Mouse (Mus musculus): ENCODE data around the gene Hist1h1c.
"Not testable (repeated sequence)": the region's sequence is repeated elsewhere in the genome, so short reads cannot be mapped to it uniquely, and the experiment has no call there.

The Hist1h1c gene

GRCm38 (mm10) chr13:23746201-23747080, 7.8 kb downstream of the Hist1h1c start, which contains the start of gene Hist1h2bb:
Gene Hist1h2bb (plus strand): TSS chr13:23746734.
- DNase-seq (ENCODE audit: low read depth, low spot score) = peak; percentile 94
- not testable (repeated sequence) for H3K27me3 ChIP-seq (ENCODE audit: control insufficient read depth, insufficient read depth, low read length, poor library complexity, severe bottlenecking); H3K36me3 ChIP-seq (ENCODE audit: control insufficient read depth, insufficient read depth, low read length, poor library complexity, severe bottlenecking)

GRCm38 (mm10) chr13:23747081-23747891, 8.7 kb downstream of the Hist1h1c start:
- Histone ChIP-seq H3K27me3 (ENCODE audit: control insufficient read depth, insufficient read depth, low read length, poor library complexity, severe bottlenecking) (no peaks in the 10 kb centered on the region), H3K36me3 (ENCODE audit: control insufficient read depth, insufficient read depth, low read length, poor library complexity, severe bottlenecking) (0 out of 2 replicates have a peak, but pooled peaks cover 1% of the 10 kb centered on the region)
- DNase-seq (ENCODE audit: low read depth, low spot score) = peak; percentile 37

- Histone ChIP-seq H3K36me3 (ENCODE audit: control insufficient read depth, insufficient read depth, low read length, poor library complexity, severe bottlenecking) (no peaks in the 10 kb centered on the region), H3K27me3 (ENCODE audit: control insufficient read depth, insufficient read depth, low read length, poor library complexity, severe bottlenecking) (no peaks in the 10 kb centered on the region)
- no peak for DNase-seq (ENCODE audit: low read depth, low spot score)
Observed at GRCm38 (mm10) chr13:23747892-23748288, 9.3 kb downstream of the Hist1h1c start.

GRCm38 (mm10) chr13:23749563-23750121, 11.0 kb downstream of the Hist1h1c start:
- DNase-seq (ENCODE audit: low read depth, low spot score) = no peak
- H3K36me3 ChIP-seq (ENCODE audit: control insufficient read depth, insufficient read depth, low read length, poor library complexity, severe bottlenecking) = no peaks in the 10 kb centered on the region
- no peaks in the 10 kb centered on the region for H3K27me3 ChIP-seq (ENCODE audit: control insufficient read depth, insufficient read depth, low read length, poor library complexity, severe bottlenecking)

DNA sequence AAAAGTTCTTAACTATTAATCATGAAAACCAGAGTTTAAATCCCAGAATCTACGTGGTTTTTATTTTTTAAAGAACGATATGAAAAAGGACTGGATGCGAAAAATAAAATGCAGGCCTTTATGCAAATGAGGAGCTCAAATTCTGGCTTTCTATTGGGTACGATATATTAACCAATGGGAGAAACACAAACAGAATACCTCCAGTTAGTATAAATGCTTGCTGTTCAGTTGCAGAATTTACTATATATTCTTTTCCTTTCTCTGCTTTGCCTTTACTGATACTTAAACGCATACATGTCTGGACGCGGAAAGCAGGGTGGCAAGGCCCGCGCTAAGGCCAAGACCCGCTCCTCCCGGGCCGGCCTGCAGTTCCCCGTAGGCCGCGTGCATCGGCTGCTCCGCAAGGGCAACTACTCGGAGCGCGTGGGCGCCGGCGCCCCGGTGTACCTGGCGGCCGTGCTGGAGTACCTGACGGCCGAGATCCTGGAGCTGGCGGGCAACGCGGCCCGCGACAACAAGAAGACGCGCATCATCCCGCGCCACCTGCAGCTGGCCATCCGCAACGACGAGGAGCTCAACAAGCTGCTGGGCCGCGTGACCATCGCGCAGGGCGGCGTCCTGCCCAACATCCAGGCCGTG, 12.3 kb downstream of the Hist1h1c start, which contains the start of gene Hist1h2ab:
TSS of gene Hist1h2ab (plus strand) at position 288 of the 639 bp plus-strand sequence.
- not testable (repeated sequence) for H3K27me3 ChIP-seq (ENCODE audit: control insufficient read depth, insufficient read depth, low read length, poor library complexity, severe bottlenecking); H3K36me3 ChIP-seq (ENCODE audit: control insufficient read depth, insufficient read depth, low read length, poor library complexity, severe bottlenecking)
- peak; percentile 80 for DNase-seq (ENCODE audit: low read depth, low spot score)

DNA sequence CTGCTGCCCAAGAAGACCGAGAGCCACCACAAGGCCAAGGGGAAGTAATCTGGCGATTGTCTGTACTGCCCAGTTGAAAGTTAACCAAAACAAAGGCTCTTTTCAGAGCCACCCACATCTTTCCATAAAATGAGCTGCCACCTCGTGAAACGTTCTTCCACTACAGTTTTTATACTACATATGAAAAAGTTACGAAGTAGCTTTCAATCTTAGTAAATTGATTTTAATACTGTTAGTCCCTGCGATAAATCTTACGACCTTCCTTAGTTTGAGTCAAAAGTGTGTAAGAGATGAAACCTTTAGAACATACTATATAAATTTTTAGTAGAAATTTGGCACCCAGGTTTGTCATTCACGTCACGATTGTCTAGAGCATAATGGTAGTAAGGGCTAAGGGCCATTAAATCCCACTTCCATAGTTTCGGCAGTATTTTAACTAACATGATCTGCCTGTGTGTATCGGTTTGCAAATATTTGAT, 12.9 kb downstream of the Hist1h1c start:
- DNase-seq (ENCODE audit: low read depth, low spot score) = peak; percentile 47
- no peaks in the 10 kb centered on the region for H3K36me3 ChIP-seq (ENCODE audit: control insufficient read depth, insufficient read depth, low read length, poor library complexity, severe bottlenecking)

GRCm38 (mm10) chr13:23752067-23752741, 13.6 kb downstream of the Hist1h1c start, which contains the start of gene Hist1h3b:
Gene Hist1h3b (plus strand): TSS chr13:23752267.
- DNase-seq (ENCODE audit: low read depth, low spot score) = peak; percentile 90

More for the DNA sequence above, 12.9 kb downstream of the Hist1h1c start:
- H3K27me3 ChIP-seq (ENCODE audit: control insufficient read depth, insufficient read depth, low read length, poor library complexity, severe bottlenecking) = no peaks in the 10 kb centered on the region

GRCm38 (mm10) chr13:23752742-23753172, 14.1 kb downstream of the Hist1h1c start:
- DNase-seq (ENCODE audit: low read depth, low spot score) = no peak
- Histone ChIP-seq H3K27me3 (ENCODE audit: control insufficient read depth, insufficient read depth, low read length, poor library complexity, severe bottlenecking) (no peaks in the 10 kb centered on the region), H3K36me3 (ENCODE audit: control insufficient read depth, insufficient read depth, low read length, poor library complexity, severe bottlenecking) (no peaks in the 10 kb centered on the region)

More at GRCm38 (mm10) chr13:23752067-23752741, 13.6 kb downstream of the Hist1h1c start, which contains the start of gene Hist1h3b:
- not testable (repeated sequence) for H3K27me3 ChIP-seq (ENCODE audit: control insufficient read depth, insufficient read depth, low read length, poor library complexity, severe bottlenecking); H3K36me3 ChIP-seq (ENCODE audit: control insufficient read depth, insufficient read depth, low read length, poor library complexity, severe bottlenecking)

DNA sequence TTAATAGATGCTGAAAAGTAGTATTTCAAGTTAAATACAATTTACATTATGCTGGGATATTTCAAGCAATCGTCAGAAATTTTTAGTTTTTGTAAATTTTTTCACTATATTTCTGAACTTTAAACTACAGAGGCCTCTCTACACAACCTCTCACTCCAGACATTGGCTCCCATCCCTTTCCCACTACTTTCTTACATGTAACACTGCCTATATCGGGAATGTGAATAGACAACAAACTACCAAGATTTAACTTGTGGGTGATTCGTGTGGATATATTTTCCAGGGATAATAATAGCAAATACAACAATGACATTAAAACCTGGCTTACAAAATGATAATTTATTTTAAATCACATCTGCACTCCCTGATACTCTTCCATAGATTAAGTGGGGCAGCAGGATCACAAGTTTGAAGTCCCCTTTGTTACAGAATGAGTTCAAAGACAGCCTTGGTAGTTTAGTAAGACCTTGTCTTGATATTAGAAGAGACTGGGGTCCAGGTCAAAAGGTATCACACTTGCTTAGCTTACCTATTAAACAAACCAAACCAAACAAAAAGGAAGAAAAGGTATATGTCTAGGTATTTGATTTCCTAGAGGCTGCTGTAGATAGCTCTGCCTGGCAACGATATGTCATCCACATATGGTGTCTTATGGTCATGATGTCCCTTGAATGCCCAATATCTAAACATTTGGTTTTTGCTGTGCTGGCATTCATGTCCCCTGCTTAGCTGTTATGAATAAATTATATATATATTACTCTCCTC, 14.9 kb downstream of the Hist1h1c start:
- no peaks in the 10 kb centered on the region for H3K36me3 ChIP-seq (ENCODE audit: control insufficient read depth, insufficient read depth, low read length, poor library complexity, severe bottlenecking)
- no peak for DNase-seq (ENCODE audit: low read depth, low spot score)
- H3K27me3 ChIP-seq (ENCODE audit: control insufficient read depth, insufficient read depth, low read length, poor library complexity, severe bottlenecking) = no peaks in the 10 kb centered on the region

GRCm38 (mm10) chr13:23755000-23755399, 16.4 kb downstream of the Hist1h1c start:
- Histone ChIP-seq H3K36me3 (ENCODE audit: control insufficient read depth, insufficient read depth, low read length, poor library complexity, severe bottlenecking) (no peaks in the 10 kb centered on the region), H3K27me3 (ENCODE audit: control insufficient read depth, insufficient read depth, low read length, poor library complexity, severe bottlenecking) (no peaks in the 10 kb centered on the region)
- DNase-seq (ENCODE audit: low read depth, low spot score) = no peak

- Histone ChIP-seq H3K27me3 (ENCODE audit: control insufficient read depth, insufficient read depth, low read length, poor library complexity, severe bottlenecking) (no peaks in the 10 kb centered on the region), H3K36me3 (ENCODE audit: control insufficient read depth, insufficient read depth, low read length, poor library complexity, severe bottlenecking) (no peaks in the 10 kb centered on the region)
- peak; percentile 95 for DNase-seq (ENCODE audit: low read depth, low spot score)
Observed at GRCm38 (mm10) chr13:23756790-23757189, 18.2 kb downstream of the Hist1h1c start, which contains the start of gene Hist1h4b. Gene Hist1h4b (plus strand): TSS chr13:23757013.

- peak; percentile 52 for DNase-seq (ENCODE audit: low read depth, low spot score)
- no peaks in the 10 kb centered on the region for H3K36me3 ChIP-seq (ENCODE audit: control insufficient read depth, insufficient read depth, low read length, poor library complexity, severe bottlenecking)
- no peaks in the 10 kb centered on the region for H3K27me3 ChIP-seq (ENCODE audit: control insufficient read depth, insufficient read depth, low read length, poor library complexity, severe bottlenecking)
Observed at GRCm38 (mm10) chr13:23757211-23757773, 18.7 kb downstream of the Hist1h1c start.

- no peak for DNase-seq (ENCODE audit: low read depth, low spot score)
- Histone ChIP-seq H3K27me3 (ENCODE audit: control insufficient read depth, insufficient read depth, low read length, poor library complexity, severe bottlenecking) (no peaks in the 10 kb centered on the region), H3K36me3 (ENCODE audit: control insufficient read depth, insufficient read depth, low read length, poor library complexity, severe bottlenecking) (no peaks in the 10 kb centered on the region)
Observed at GRCm38 (mm10) chr13:23757921-23758320, 19.3 kb downstream of the Hist1h1c start.

All from splenic B cell, adult 2 months (primary cell).